ENCODE assay signal across 27 mouse cellular contexts in genomic region chr1:36012081-36012765, GRCm38 (mm10). TPM values are rescaled to one million over a fixed set of nuclear protein-coding genes. Genes with fewer than 3 reads are reported as not detected.
A peak's percentile ranks its signal among the peaks of the same experiment; 100 is the strongest.
DNase-seq lines count a peak whose midpoint lies in the region; ATAC-seq and TF ChIP-seq lines count a peak whose summit lies in the region.
"Had no signal": no experiment of that assay in that cellular context is flagged by ENCODE, and none has a peak within 500 bp of the region (broad histone marks: within the 10 kb centered on the region; RNA-seq: fewer than 3 reads in every experiment).

No protein-coding gene starts in this region.

- ATAC-seq in kidney, postnatal 0 days (replicated peaks; ENCODE audit: low FRiP score, low read depth) = no peak
- ATAC-seq: forebrain, embryonic 14.5 days; forebrain, postnatal 0 days; hindbrain, embryonic 16.5 days; Patski had no signal

- H3K4me3 ChIP-seq in kidney, postnatal 0 days (replicated peaks; ENCODE audit: low read depth, low read length) = no peak overlapping the region
- H3K4me3 ChIP-seq in kidney, adult 2 months (ENCODE audit: insufficient read depth, low read depth, low read length) = no peak overlapping the region
- H3K4me3 ChIP-seq in lung, adult 2 months (replicated peaks; ENCODE audit: extremely low read depth, low read depth, low read length) = no peak overlapping the region
- peak overlapping the region; percentile 37 for H3K4me3 ChIP-seq in ES-Bruce4 (ENCODE audit: low read depth, low read length)
- H3K4me3 ChIP-seq: embryonic facial prominence, embryonic 12.5 days; embryonic facial prominence, embryonic 15.5 days; gastrocnemius, adult 2 months; heart, adult 2 months; heart, embryonic 12.5 days; heart, embryonic 15.5 days; hindbrain, embryonic 10.5 days; hindbrain, embryonic 13.5 days had no signal

- DNase-seq in kidney, postnatal 0 days (ENCODE audit: low spot score) = no peak
- no peak for DNase-seq in kidney, adult 2 months
- DNase-seq in lung, postnatal 36 days = peak; percentile 53
- DNase-seq in lung, adult 2 months = no peak
- DNase-seq in spleen, postnatal 10 days (ENCODE audit: low spot score in 2 of 2) = no peak
- DNase-seq: adrenal gland, postnatal 10 days; adrenal gland, postnatal 36 days; cerebellum, adult 18-20 months; cerebellum, adult 9-11 months; cerebellum, postnatal 25 days; forebrain, postnatal 0 days; gastrocnemius, adult 2 months; gastrocnemius, postnatal 14 days; heart, adult 2 months; heart, postnatal 10 days; heart, postnatal 36 days had no signal

- TF ChIP-seq CTCF in kidney, postnatal 0 days (IDR thresholded peaks at IDR 0.05; ENCODE audit: low read depth) = no peak
- no peak for TF ChIP-seq CTCF in kidney, adult 2 months (conservative IDR thresholded peaks at IDR 0.05; ENCODE audit: insufficient read depth, insufficient read length, low read depth, low read length)
- no peak for TF ChIP-seq CTCF in lung, adult 2 months (IDR thresholded peaks at IDR 0.05; ENCODE audit: insufficient read depth, low read length)
- TF ChIP-seq CTCF in ES-Bruce4 (IDR thresholded peaks at IDR 0.05; ENCODE audit: low read depth, low read length) = no peak

- TF ChIP-seq POLR2A in kidney, adult 2 months (IDR thresholded peaks at IDR 0.05; ENCODE audit: low read depth, low read length) = no peak
- no peak for TF ChIP-seq POLR2A in lung, adult 2 months (IDR thresholded peaks at IDR 0.05; ENCODE audit: borderline replicate concordance, extremely low read depth, low read depth, low read length)
- no peak for TF ChIP-seq POLR2A in ES-Bruce4 (IDR thresholded peaks at IDR 0.05; ENCODE audit: insufficient read depth, low read length)

- H3K9me3 ChIP-seq in kidney, postnatal 0 days (replicated peaks; ENCODE audit: low read length) = no peaks in the 10 kb centered on the region
- no peaks in the 10 kb centered on the region for H3K9me3 ChIP-seq in ES-Bruce4 (replicated peaks; ENCODE audit: control insufficient read depth, insufficient read depth, low read length, poor library complexity, severe bottlenecking)
- H3K9me3 ChIP-seq: embryonic facial prominence, embryonic 12.5 days; embryonic facial prominence, embryonic 15.5 days; G1E; heart, embryonic 15.5 days; hindbrain, embryonic 10.5 days; hindbrain, embryonic 13.5 days had no signal

- no peak overlapping the region for H3K27ac ChIP-seq in kidney, postnatal 0 days
- no peak overlapping the region for H3K27ac ChIP-seq in kidney, adult 2 months (ENCODE audit: insufficient read depth, low read depth, low read length)
- H3K27ac ChIP-seq in ES-Bruce4 (ENCODE audit: insufficient read depth, low read length) = peak overlapping the region; percentile 77
- H3K27ac ChIP-seq: embryonic facial prominence, embryonic 12.5 days; embryonic facial prominence, embryonic 15.5 days; gastrocnemius, adult 2 months; heart, adult 2 months; heart, embryonic 15.5 days; hindbrain, embryonic 10.5 days; hindbrain, embryonic 13.5 days had no signal

- H3K4me2 ChIP-seq in kidney, postnatal 0 days (ENCODE audit: low read length) = no peak overlapping the region
- H3K4me2 ChIP-seq: embryonic facial prominence, embryonic 12.5 days; embryonic facial prominence, embryonic 15.5 days; heart, embryonic 12.5 days; heart, embryonic 15.5 days; hindbrain, embryonic 13.5 days had no signal

- H3K4me1 ChIP-seq in kidney, postnatal 0 days (replicated peaks; ENCODE audit: insufficient read depth, low read length) = peaks cover 10% of the 10 kb centered on the region
- peaks cover 14% of the 10 kb centered on the region; the same call in 1 of the 2 replicates for H3K4me1 ChIP-seq in kidney, adult 2 months (ENCODE audit: control insufficient read depth, insufficient read depth, low read length)
- H3K4me1 ChIP-seq in lung, adult 2 months (ENCODE audit: control insufficient read depth, insufficient read depth, low read length) = no peaks in the 10 kb centered on the region
- peaks cover 8% of the 10 kb centered on the region for H3K4me1 ChIP-seq in ES-Bruce4 (ENCODE audit: control insufficient read depth, insufficient read depth, low read length)

- TF ChIP-seq EP300 in ES-Bruce4 (IDR thresholded peaks at IDR 0.05; ENCODE audit: insufficient read depth, low read depth, low read length) = no peak

- no peaks in the 10 kb centered on the region for H3K27me3 ChIP-seq in kidney, postnatal 0 days (ENCODE audit: insufficient read depth, low read length)
- H3K27me3 ChIP-seq in kidney, adult 2 months (replicated peaks; ENCODE audit: control insufficient read depth, insufficient read depth, low read length) = no peaks in the 10 kb centered on the region
- no peaks in the 10 kb centered on the region for H3K27me3 ChIP-seq in ES-Bruce4 (ENCODE audit: control insufficient read depth, insufficient read depth, low read length, poor library complexity, severe bottlenecking)
- H3K27me3 ChIP-seq: embryonic facial prominence, embryonic 12.5 days; embryonic facial prominence, embryonic 15.5 days; heart, embryonic 12.5 days; heart, embryonic 15.5 days; hindbrain, embryonic 13.5 days; Patski had no signal

- 85% methylated on average over 9 of the region's 9 CpGs for WGBS in kidney, postnatal 0 days
- WGBS in kidney, adult 2 months = 83% methylated on average over 9 of the region's 9 CpGs
- WGBS in lung, adult 2 months = 57% methylated on average over 9 of the region's 9 CpGs

- 0 out of 2 replicates have a peak overlapping the region, but pooled peaks have one; percentile 27 for H3K9ac ChIP-seq in kidney, postnatal 0 days (ENCODE audit: low read depth, low read length)
- peak overlapping the region; percentile 32; the same call in 1 of the 2 replicates for H3K9ac ChIP-seq in ES-Bruce4 (ENCODE audit: low read depth, poor library complexity, severe bottlenecking)
- H3K9ac ChIP-seq: embryonic facial prominence, embryonic 12.5 days; embryonic facial prominence, embryonic 15.5 days; forebrain, postnatal 0 days; heart, embryonic 12.5 days; heart, embryonic 15.5 days; hindbrain, embryonic 13.5 days had no signal

- no peaks in the 10 kb centered on the region for H3K36me3 ChIP-seq in kidney, postnatal 0 days (ENCODE audit: insufficient read depth, low read length)
- H3K36me3 ChIP-seq in kidney, adult 2 months (ENCODE audit: control insufficient read depth, insufficient read depth, low read length) = no peaks in the 10 kb centered on the region
- no peaks in the 10 kb centered on the region for H3K36me3 ChIP-seq in ES-Bruce4 (ENCODE audit: control insufficient read depth, insufficient read depth, low read length, poor library complexity, severe bottlenecking)
- H3K36me3 ChIP-seq: embryonic facial prominence, embryonic 12.5 days; embryonic facial prominence, embryonic 15.5 days; G1E; heart, embryonic 12.5 days; heart, embryonic 15.5 days; hindbrain, embryonic 10.5 days; hindbrain, embryonic 13.5 days had no signal

RNA-seq across cellular contexts. Expression of gene Hs6st1, which starts 56.0 kb away (rescaled TPM):
- 13.7 and 23.6 TPM in 2 replicates for polyA plus RNA-seq in kidney, postnatal 0 days (2015; fragmentation: Nextera tagmentation; extraction: Ambion mirVana)
- 123 and 142 TPM in 2 replicates for polyA plus RNA-seq in kidney, adult 2 months (2012; rRNA removed)
- 33.8 and 35.0 TPM in 2 replicates for polyA plus RNA-seq in lung, adult 2 months (2012; rRNA removed)
- polyA plus RNA-seq in ES-Bruce4 (2011; ENCODE audit: insufficient read depth, insufficient read length, low read depth, missing spikeins) = 75.6 and 79.2 TPM in 2 replicates
